Mouse (Mus musculus) adrenal gland, postnatal 14 days (tissue): ENCODE data around the gene Gapvd1. TPM values are rescaled to one million over a fixed set of nuclear protein-coding genes. Genes with fewer than 3 reads are reported as not detected.

Source experiments
- DNase-seq: peaks from one replicate; pipeline ENCODE4 v3.0.0; 2021; ENCODE audit warnings: mixed read lengths
- total RNA-seq: library from RNA; stranded (reverse); gene quantifications from 2 replicates; pipeline ENCODE4 v1.2.3, GENCODE M21; 2021

The Gapvd1 gene
- total RNA-seq, 1 experiment from 2014 or later = 58.2 TPM

GRCm38 (mm10) chr2:34708675-34709074 is 46.4 kb downstream of the Gapvd1 start:
- no peak for DNase-seq

- no peak for DNase-seq
These were observed 58.4 kb downstream of the Gapvd1 start for GRCm38 (mm10) chr2:34696592-34696991.

- no peak for DNase-seq
These were observed 62.2 kb downstream of the Gapvd1 start for GRCm38 (mm10) chr2:34692861-34693260.

- no peak for DNase-seq
These were observed 70.8 kb downstream of the Gapvd1 start for GRCm38 (mm10) chr2:34684076-34684870.

- DNase-seq = no peak
These were observed 77.1 kb downstream of the Gapvd1 start for GRCm38 (mm10) chr2:34677976-34678375.

- DNase-seq = no peak
These were observed 78.0 kb downstream of the Gapvd1 start for GRCm38 (mm10) chr2:34677061-34677460.

- no peak for DNase-seq
These were observed 81.2 kb downstream of the Gapvd1 start for GRCm38 (mm10) chr2:34673846-34674245.

GRCm38 (mm10) chr2:34671385-34672026 is 83.5 kb downstream of the Gapvd1 start:
- DNase-seq = peak; percentile 58

GRCm38 (mm10) chr2:34670470-34670869 is 84.6 kb downstream of the Gapvd1 start:
- DNase-seq = no peak

GRCm38 (mm10) chr2:34669203-34669746 is 85.8 kb downstream of the Gapvd1 start:
- no peak for DNase-seq

GRCm38 (mm10) chr2:34668440-34669191 is 86.4 kb downstream of the Gapvd1 start:
- no peak for DNase-seq

- no peak for DNase-seq
These were observed 87.2 kb downstream of the Gapvd1 start for GRCm38 (mm10) chr2:34667820-34668219.

GRCm38 (mm10) chr2:34647410-34647809 is 107.6 kb downstream of the Gapvd1 start:
- DNase-seq = no peak

GRCm38 (mm10) chr2:34646541-34646865 is 108.5 kb downstream of the Gapvd1 start:
- DNase-seq = no peak

GRCm38 (mm10) chr2:34645851-34646540 is 109.0 kb downstream of the Gapvd1 start:
- peak; percentile 92 for DNase-seq

GRCm38 (mm10) chr2:34644571-34645526 is 110.2 kb downstream of the Gapvd1 start:
- peak; percentile 62 for DNase-seq

- peak; percentile 72 for DNase-seq
These were observed 112.7 kb downstream of the Gapvd1 start for GRCm38 (mm10) chr2:34642351-34642750.

- DNase-seq = no peak
These were observed 115.3 kb downstream of the Gapvd1 start for GRCm38 (mm10) chr2:34639725-34640124.

- DNase-seq = peak; percentile 94
These were observed 115.9 kb downstream of the Gapvd1 start for GRCm38 (mm10) chr2:34638955-34639650.
